Mouse (Mus musculus): Measurements from ENCODE around the gene Tex9. TPM values are rescaled to one million over a fixed set of nuclear protein-coding genes. Genes with fewer than 3 reads are reported as not detected.

Tex9 gene
- polyA plus RNA-seq, 1 experiment, result 0.85 TPM

DNA sequence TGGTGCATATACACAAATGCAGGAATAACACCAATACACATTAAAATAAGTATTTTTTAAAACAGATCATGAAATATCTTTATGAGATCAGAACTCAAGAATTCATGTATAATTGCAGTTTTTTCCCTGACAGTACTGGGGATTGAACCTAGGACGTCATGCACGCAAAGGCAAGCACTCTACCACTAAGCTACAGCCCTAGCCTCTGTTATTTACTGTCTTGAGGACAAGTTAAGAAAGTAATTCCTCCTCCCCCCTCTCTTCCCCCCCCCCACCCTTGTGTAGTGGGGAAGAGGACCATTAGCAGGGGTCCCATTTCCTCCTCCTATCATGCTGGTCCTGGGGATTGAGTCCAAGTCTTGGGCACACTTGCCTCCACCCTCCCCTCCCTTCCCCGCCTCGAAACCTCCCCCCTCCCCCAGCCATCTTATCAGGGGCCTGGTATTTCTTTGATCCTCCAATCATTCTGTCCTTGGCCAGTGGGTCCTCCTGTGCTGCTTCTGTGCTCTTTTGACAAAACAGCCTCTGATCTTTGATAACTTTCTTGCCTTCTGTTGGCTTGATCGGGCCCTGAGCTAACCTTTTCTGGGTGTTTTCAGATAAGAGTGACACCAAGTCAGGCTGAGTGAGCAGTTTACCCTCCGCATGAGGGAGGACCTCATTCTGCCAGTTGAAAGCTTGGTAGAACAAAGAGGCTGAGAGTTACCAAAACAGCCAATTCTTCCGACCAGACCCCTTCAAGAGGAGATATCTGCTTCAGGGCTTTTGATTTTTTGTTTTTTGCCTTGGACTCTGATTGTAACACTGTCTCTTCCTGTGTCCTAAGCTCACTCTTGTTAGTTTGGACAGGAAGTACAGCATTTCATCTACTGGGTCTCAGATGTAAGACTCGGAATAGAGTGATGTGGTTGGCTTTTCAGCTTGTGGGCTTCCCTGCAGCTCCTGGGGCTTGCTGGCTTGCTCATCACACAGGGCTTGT, 50.8 kb downstream of the Tex9 start:
- 72% methylated on average over 8 of the region's 8 CpGs for whole genome bisulfite sequencing
- Histone ChIP-seq H3K4me3 (ENCODE audit: low read depth, low read length) (no peak overlapping the region), H3K36me3 (ENCODE audit: control insufficient read depth, insufficient read depth, low read length) (no peaks in the 10 kb centered on the region), H3K27me3 (ENCODE audit: control insufficient read depth, insufficient read depth, low read length) (no peaks in the 10 kb centered on the region; the same call in 1 of the 2 replicates), H3K4me1 (ENCODE audit: control insufficient read depth, insufficient read depth, insufficient read length, low read length) (peaks cover 4% of the 10 kb centered on the region; the same call in 1 of the 2 replicates), H3K27ac (ENCODE audit: insufficient read depth, low read depth, low read length) (no peak overlapping the region)
- TF ChIP-seq POLR2A (IDR thresholded peaks at IDR 0.05; ENCODE audit: low read depth, low read length) (no peak), CTCF (IDR thresholded peaks at IDR 0.05; ENCODE audit: extremely low read depth, insufficient read length, insufficient replicate concordance, low read depth, low read length) (no peak)

- no peak overlapping the region for H3K4me3 ChIP-seq (ENCODE audit: low read depth, low read length)
- WGBS, result 85% methylated on average over 4 of the region's 4 CpGs
- TF ChIP-seq CTCF (IDR thresholded peaks at IDR 0.05; ENCODE audit: extremely low read depth, insufficient read length, insufficient replicate concordance, low read depth, low read length) (no peak), POLR2A (IDR thresholded peaks at IDR 0.05; ENCODE audit: low read depth, low read length) (no peak)
- peaks cover 4% of the 10 kb centered on the region; the same call in 1 of the 2 replicates for H3K4me1 ChIP-seq (ENCODE audit: control insufficient read depth, insufficient read depth, insufficient read length, low read length)
- H3K27me3 ChIP-seq (ENCODE audit: control insufficient read depth, insufficient read depth, low read length), result no peaks in the 10 kb centered on the region; the same call in 1 of the 2 replicates
- H3K27ac ChIP-seq (ENCODE audit: insufficient read depth, low read depth, low read length), result no peak overlapping the region
- H3K36me3 ChIP-seq (ENCODE audit: control insufficient read depth, insufficient read depth, low read length), result no peaks in the 10 kb centered on the region
Measured at GRCm38 (mm10) chr9:72440358-72440757, 51.7 kb downstream of the Tex9 start.

GRCm38 (mm10) chr9:72438749-72439148, 53.3 kb downstream of the Tex9 start:
- Histone ChIP-seq H3K27ac (ENCODE audit: insufficient read depth, low read depth, low read length) (no peak overlapping the region), H3K4me3 (ENCODE audit: low read depth, low read length) (peak overlapping the region; percentile 88), H3K27me3 (ENCODE audit: control insufficient read depth, insufficient read depth, low read length) (no peaks in the 10 kb centered on the region; the same call in 1 of the 2 replicates), H3K4me1 (ENCODE audit: control insufficient read depth, insufficient read depth, insufficient read length, low read length) (peaks cover 4% of the 10 kb centered on the region; the same call in 1 of the 2 replicates), H3K36me3 (ENCODE audit: control insufficient read depth, insufficient read depth, low read length) (no peaks in the 10 kb centered on the region)
- TF ChIP-seq CTCF (IDR thresholded peaks at IDR 0.05; ENCODE audit: extremely low read depth, insufficient read length, insufficient replicate concordance, low read depth, low read length) (no peak), POLR2A (IDR thresholded peaks at IDR 0.05; ENCODE audit: low read depth, low read length) (no peak)
- WGBS, result 2% methylated on average over 9 of the region's 9 CpGs

GRCm38 (mm10) chr9:72437822-72438701, 54.0 kb downstream of the Tex9 start, which contains the start of gene Mns1:
TSS of gene Mns1 (plus strand) at chr9:72438011.
- no peaks in the 10 kb centered on the region for H3K36me3 ChIP-seq (ENCODE audit: control insufficient read depth, insufficient read depth, low read length)
- peak within 1 kb of the TSS; percentile 88 for H3K4me3 ChIP-seq (ENCODE audit: low read depth, low read length)
- 3% methylated on average over 43 of the region's 43 CpGs for WGBS
- no peaks in the 10 kb centered on the region; the same call in 1 of the 2 replicates for H3K27me3 ChIP-seq (ENCODE audit: control insufficient read depth, insufficient read depth, low read length)
- H3K4me1 ChIP-seq (ENCODE audit: control insufficient read depth, insufficient read depth, insufficient read length, low read length), result peaks cover 4% of the 10 kb centered on the region; the same call in 1 of the 2 replicates
- H3K27ac ChIP-seq (ENCODE audit: insufficient read depth, low read depth, low read length), result no peak within 1 kb of the TSS
- 0 out of 2 replicates have a peak, but pooled peaks have one; percentile 42 for TF ChIP-seq POLR2A (IDR thresholded peaks at IDR 0.05; ENCODE audit: low read depth, low read length)
- TF ChIP-seq CTCF (IDR thresholded peaks at IDR 0.05; ENCODE audit: extremely low read depth, insufficient read length, insufficient replicate concordance, low read depth, low read length), result peak; percentile 26; the same call in 1 of the 2 replicates

GRCm38 (mm10) chr9:72434876-72435275, 57.1 kb downstream of the Tex9 start:
- whole genome bisulfite sequencing, result 68% methylated on average over 9 of the region's 9 CpGs
- no peak for TF ChIP-seq CTCF (IDR thresholded peaks at IDR 0.05; ENCODE audit: extremely low read depth, insufficient read length, insufficient replicate concordance, low read depth, low read length)
- TF ChIP-seq POLR2A (IDR thresholded peaks at IDR 0.05; ENCODE audit: low read depth, low read length), result no peak

DNA sequence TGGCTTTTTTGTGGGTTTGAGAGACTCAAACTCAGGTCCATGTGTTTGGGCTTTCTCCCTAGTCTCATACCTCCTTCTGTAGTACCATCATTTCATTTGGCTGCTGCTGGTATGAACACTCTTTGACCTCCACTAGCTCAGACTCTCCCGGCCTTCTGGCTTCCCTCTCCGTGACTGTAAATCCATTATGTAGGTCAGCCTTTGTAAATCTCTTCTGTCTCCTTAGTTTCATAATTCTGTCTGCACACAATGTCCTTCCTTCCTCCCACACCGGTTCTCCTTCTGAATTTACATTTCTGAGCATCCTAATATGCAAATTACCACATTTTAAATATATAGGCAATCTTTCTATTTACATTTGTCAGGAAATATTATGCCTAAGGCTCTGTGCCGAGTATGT, 64.2 kb downstream of the Tex9 start:
- no peak overlapping the region for H3K4me3 ChIP-seq (ENCODE audit: low read depth, low read length)
- H3K27me3 ChIP-seq (ENCODE audit: control insufficient read depth, insufficient read depth, low read length), result no peaks in the 10 kb centered on the region
- H3K36me3 ChIP-seq (ENCODE audit: control insufficient read depth, insufficient read depth, low read length), result no peaks in the 10 kb centered on the region
- no peaks in the 10 kb centered on the region for H3K4me1 ChIP-seq (ENCODE audit: control insufficient read depth, insufficient read depth, insufficient read length, low read length)
- TF ChIP-seq POLR2A (IDR thresholded peaks at IDR 0.05; ENCODE audit: low read depth, low read length), result no peak
- no peak for TF ChIP-seq CTCF (IDR thresholded peaks at IDR 0.05; ENCODE audit: extremely low read depth, insufficient read length, insufficient replicate concordance, low read depth, low read length)
- H3K27ac ChIP-seq (ENCODE audit: insufficient read depth, low read depth, low read length), result no peak overlapping the region
- WGBS, result 66% methylated on average over 4 of the region's 4 CpGs

More at GRCm38 (mm10) chr9:72434876-72435275, 57.1 kb downstream of the Tex9 start:
- no peak overlapping the region for H3K4me3 ChIP-seq (ENCODE audit: low read depth, low read length)
- H3K27me3 ChIP-seq (ENCODE audit: control insufficient read depth, insufficient read depth, low read length), result no peaks in the 10 kb centered on the region; the same call in 1 of the 2 replicates
- H3K27ac ChIP-seq (ENCODE audit: insufficient read depth, low read depth, low read length), result no peak overlapping the region
- H3K4me1 ChIP-seq (ENCODE audit: control insufficient read depth, insufficient read depth, insufficient read length, low read length), result peaks cover 4% of the 10 kb centered on the region; the same call in 1 of the 2 replicates
- H3K36me3 ChIP-seq (ENCODE audit: control insufficient read depth, insufficient read depth, low read length), result no peaks in the 10 kb centered on the region
